Mouse (Mus musculus): Measurements from ENCODE around the gene Psmb1.
"Not testable (repeated sequence)": the region's sequence is repeated elsewhere in the genome, so short reads cannot be mapped to it uniquely, and the experiment has no call there.

Psmb1 gene

DNA sequence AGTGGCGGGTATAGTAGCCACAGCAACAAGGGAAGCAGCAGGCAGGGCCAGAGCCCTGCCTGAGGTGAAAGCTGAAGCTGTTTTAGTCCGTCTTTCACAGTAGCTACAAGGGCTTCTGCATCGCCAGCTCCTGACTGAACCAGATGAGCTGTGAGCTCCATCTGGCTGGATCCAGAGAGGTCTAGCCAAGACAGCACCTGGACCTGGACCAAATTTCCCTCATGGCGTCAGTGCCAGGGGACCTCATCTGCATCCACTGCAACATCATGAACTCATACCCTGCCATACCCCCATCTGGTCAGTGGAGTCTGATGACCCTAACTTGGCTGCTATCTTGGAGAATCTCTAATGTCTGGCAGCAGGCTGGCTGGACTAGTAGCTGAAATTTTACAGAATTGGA lies 39.8 kb downstream of the Psmb1 start:
- DNase-seq, result no peak

DNA sequence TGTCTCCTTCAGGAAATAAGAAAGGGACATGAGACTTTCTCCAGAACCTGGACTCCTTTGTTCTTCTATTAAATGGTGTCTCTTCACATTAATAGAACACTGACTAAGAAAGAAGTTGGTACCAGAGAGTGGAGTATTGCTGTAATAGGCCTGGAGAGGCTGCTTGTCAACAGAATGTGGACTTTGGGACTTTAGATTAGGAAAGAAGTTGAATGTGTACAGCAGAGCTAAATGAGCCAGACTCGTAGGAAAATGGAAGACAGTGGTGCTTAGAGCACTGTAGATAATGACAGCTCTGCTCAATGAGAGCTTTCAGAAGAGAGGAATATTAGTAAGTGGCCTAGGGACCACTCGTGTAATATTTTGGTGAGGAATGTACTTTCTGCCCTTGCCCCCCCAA lies 43.0 kb downstream of the Psmb1 start:
- no peak for DNase-seq

DNA sequence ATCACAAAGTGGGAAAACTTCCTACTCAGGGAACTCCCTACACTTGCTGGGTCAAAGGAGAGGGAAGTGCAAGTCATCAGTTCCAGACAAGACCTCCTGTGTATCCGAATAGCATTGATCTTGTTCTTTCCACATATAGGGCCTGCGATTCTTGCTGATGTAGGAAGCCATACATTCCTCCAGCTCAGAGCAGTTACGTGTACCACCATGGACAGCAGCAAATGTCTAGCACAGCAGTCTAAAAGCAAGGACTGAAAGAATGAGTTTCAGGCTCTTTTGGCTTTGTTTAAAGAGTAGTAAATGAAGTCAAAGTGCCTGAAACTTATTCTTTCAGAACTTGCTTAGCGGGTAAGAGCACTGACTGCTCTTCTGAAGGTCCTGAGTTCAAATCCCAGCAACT lies 44.3 kb downstream of the Psmb1 start:
- no peak for DNase-seq

GRCm38 (mm10) chr17:15449606-15450005 lies 49.9 kb downstream of the Psmb1 start:
- no peak for DNase-seq

DNA sequence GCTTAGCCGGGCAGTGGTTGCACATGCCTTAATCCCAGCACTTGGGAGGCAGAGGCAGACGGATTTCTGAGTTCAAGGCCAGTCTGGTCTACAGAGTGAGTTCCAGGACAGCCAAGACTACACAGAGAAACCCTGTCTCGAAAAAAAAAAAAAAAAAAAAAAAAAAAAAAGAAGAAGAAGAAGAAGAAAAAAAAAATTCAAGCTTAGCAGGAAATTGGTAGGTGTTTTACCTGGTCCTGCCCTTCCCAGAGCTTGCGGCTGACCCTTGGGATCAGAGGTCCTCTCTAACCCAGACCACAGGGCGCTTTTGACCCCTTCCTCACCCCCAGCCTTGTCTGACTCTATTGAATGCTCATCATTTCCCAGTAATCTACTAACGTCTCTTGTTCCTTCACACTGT lies 50.4 kb downstream of the Psmb1 start:
- DNase-seq, result not testable (repeated sequence)

- DNase-seq, result no peak
These were observed 51.7 kb downstream of the Psmb1 start for GRCm38 (mm10) chr17:15447831-15448230.

GRCm38 (mm10) chr17:15445421-15445820 lies 54.1 kb downstream of the Psmb1 start:
- no peak for DNase-seq

DNA sequence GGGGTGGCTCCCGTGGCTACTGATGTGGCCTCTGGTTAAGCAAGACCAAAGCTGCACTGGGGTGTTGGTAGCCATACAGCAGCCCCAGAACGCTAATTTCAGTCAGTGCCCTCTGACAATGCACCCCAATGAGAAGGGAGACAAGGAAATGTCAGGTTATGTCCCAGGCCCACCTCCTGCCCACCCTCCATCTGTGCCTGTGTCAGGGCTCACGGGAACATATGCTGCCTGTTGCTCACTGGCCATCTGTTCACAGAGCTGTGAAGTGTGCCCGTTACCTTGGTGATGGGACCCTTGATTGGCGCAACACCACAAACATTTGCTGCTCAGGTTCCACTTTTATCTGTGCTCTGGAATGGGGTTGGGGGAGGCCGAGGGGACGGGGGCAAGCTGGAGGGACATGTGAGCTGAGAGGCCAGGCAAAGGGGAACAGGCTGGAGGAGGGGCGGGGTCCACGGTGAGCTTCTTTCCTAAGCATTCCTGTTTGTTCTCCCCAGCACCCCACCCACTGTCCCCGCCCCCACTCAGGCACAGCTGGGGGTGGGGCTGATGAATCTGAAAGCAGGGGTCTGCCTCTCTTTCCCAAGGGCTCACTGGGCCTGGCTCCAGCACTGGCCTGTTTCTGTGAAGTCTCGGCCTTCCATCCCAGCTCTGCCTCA lies 59.0 kb downstream of the Psmb1 start:
- no peak for DNase-seq

GRCm38 (mm10) chr17:15440067-15440462 lies 59.5 kb downstream of the Psmb1 start:
- DNase-seq, result no peak

- DNase-seq, result no peak
These were observed 64.8 kb downstream of the Psmb1 start for GRCm38 (mm10) chr17:15434748-15435147.

GRCm38 (mm10) chr17:15432036-15432435 lies 67.5 kb downstream of the Psmb1 start:
- DNase-seq, result no peak

DNA sequence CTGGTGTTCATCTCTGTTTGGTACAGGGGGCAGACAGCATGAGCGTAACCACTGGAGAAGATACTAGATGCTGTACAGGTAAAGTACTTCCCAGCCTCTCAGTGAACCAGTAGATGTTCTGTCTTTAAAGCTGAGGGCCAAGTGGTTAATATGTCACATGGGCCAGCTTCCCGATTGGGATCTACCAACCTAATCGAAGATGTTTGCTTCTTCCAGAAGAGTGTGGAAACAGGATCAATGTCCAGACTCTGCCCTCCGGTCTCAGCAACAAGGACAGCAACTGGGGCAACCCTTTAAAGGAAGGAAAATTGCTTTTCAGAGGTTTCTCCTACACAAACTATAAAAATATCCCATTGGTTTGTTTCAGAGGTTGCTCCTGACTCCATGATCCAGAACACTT lies 68.0 kb downstream of the Psmb1 start:
- no peak for DNase-seq

- no peak for DNase-seq
These were observed 68.5 kb downstream of the Psmb1 start for GRCm38 (mm10) chr17:15431021-15431514.

GRCm38 (mm10) chr17:15429937-15430336 lies 69.6 kb downstream of the Psmb1 start:
- no peak for DNase-seq

DNA sequence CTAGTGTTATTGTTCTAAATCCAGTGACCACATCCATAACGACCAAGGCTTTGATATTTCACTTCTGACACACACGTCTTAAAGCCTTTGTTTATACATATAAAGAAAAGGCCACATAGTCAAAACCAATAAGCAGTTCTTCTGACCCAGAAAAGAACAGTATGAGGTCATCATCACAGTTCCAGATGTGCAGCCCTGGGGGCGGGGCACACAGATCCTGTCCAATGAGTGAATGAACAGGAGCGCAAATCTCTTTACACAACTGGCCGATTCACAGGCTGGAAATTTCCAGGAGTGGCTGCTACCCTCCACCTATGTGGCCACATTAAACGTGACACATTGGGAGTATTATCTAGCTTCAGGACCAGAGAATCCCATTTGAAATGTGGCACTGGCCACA lies 70.1 kb downstream of the Psmb1 start:
- DNase-seq, result no peak

GRCm38 (mm10) chr17:15425931-15426330 lies 73.6 kb downstream of the Psmb1 start:
- DNase-seq, result no peak
